Mouse (Mus musculus) erythroblast, embryonic 14.5 days (primary cell): ENCODE measurements around the gene Lsm2. TPM values are rescaled to one million over a fixed set of nuclear protein-coding genes. Genes with fewer than 3 reads are reported as not detected.
A peak's percentile ranks its signal among the peaks of the same experiment; 100 is the strongest.
"Not testable (repeated sequence)": the region's sequence is repeated elsewhere in the genome, so short reads cannot be mapped to it uniquely, and the experiment has no call there.

ENCODE experiments used
- H3K27me3 ChIP-seq: 2 replicates; pipeline ENCODE4 v1.6.1; 2012; ENCODE audit warnings: inconsistent platforms; ENCODE audit not compliant: control insufficient read depth
- H3K36me3 ChIP-seq: 2 replicates; pipeline ENCODE4 v1.6.1; 2012; ENCODE audit warnings: mild to moderate bottlenecking, inconsistent platforms; ENCODE audit not compliant: control insufficient read depth
- H3K4me1 ChIP-seq: 2 replicates; pipeline ENCODE4 v1.6.1; 2012; ENCODE audit warnings: inconsistent platforms; ENCODE audit not compliant: control insufficient read depth
- H3K4me3 ChIP-seq: replicated peaks from 2 replicates; pipeline ENCODE3; 2012; ENCODE audit warnings: moderate library complexity, mild to moderate bottlenecking, inconsistent platforms
- H3K9me3 ChIP-seq: 2 replicates; pipeline ENCODE4 v1.6.1; 2012; ENCODE audit warnings: low read length, inconsistent platforms, mixed read lengths; ENCODE audit not compliant: control insufficient read depth
- GATA1 ChIP-seq: IDR thresholded peaks from 2 replicates; pipeline ENCODE4 v1.6.1; 2012; ENCODE audit warnings: low read length, inconsistent platforms, mixed read lengths
- TAL1 ChIP-seq: IDR thresholded peaks from 3 replicates; pipeline ENCODE4 v1.6.1; 2012; ENCODE audit warnings: low read length, inconsistent platforms, mixed read lengths
- polyA plus RNA-seq: library from polyadenylated mRNA; stranded (reverse); fragments of >175 nt; gene quantifications from 2 replicates; pipeline ENCODE4 v1.2.3, GENCODE M21; 2012

Gene Lsm2
- polyA plus RNA-seq, 1 experiment = 15.9 TPM

- TF ChIP-seq TAL1 (no peak), GATA1 (no peak)
- Histone ChIP-seq H3K9me3 (peaks cover 2% of the 10 kb centered on the region; the same call in 1 of the 2 replicates), H3K36me3 (peaks cover 17% of the 10 kb centered on the region), H3K4me3 (no peak overlapping the region), H3K4me1 (peaks cover 32% of the 10 kb centered on the region), H3K27me3 (peaks cover 36% of the 10 kb centered on the region)
Measured at GRCm38 (mm10) chr17:34954831-34955230, 26.8 kb upstream of the Lsm2 start.

- peaks cover 30% of the 10 kb centered on the region for H3K4me1 ChIP-seq
- H3K36me3 ChIP-seq = peaks cover 7% of the 10 kb centered on the region
- TF ChIP-seq TAL1 = no peak
- TF ChIP-seq GATA1 = no peak
- no peak overlapping the region for H3K4me3 ChIP-seq
- peaks cover 46% of the 10 kb centered on the region for H3K27me3 ChIP-seq
- peaks cover 2% of the 10 kb centered on the region; the same call in 1 of the 2 replicates for H3K9me3 ChIP-seq
Measured at GRCm38 (mm10) chr17:34955884-34956283, 25.8 kb upstream of the Lsm2 start.

GRCm38 (mm10) chr17:34956340-34956739 is 25.3 kb upstream of the Lsm2 start:
- peaks cover 51% of the 10 kb centered on the region for H3K27me3 ChIP-seq
- H3K4me3 ChIP-seq = no peak overlapping the region
- peaks cover 2% of the 10 kb centered on the region for H3K36me3 ChIP-seq
- H3K4me1 ChIP-seq = peaks cover 25% of the 10 kb centered on the region
- peaks cover 2% of the 10 kb centered on the region; the same call in 1 of the 2 replicates for H3K9me3 ChIP-seq
- TF ChIP-seq TAL1 (no peak), GATA1 (no peak)

GRCm38 (mm10) chr17:34957291-34957690 is 24.4 kb upstream of the Lsm2 start:
- Histone ChIP-seq H3K4me1 (peaks cover 16% of the 10 kb centered on the region), H3K27me3 (peaks cover 60% of the 10 kb centered on the region)
- not testable (repeated sequence) for H3K36me3 ChIP-seq, H3K9me3 ChIP-seq, H3K4me3 ChIP-seq

- Histone ChIP-seq H3K4me1 (peaks cover 12% of the 10 kb centered on the region), H3K27me3 (peaks cover 67% of the 10 kb centered on the region)
- not testable (repeated sequence) for H3K9me3 ChIP-seq, H3K36me3 ChIP-seq, H3K4me3 ChIP-seq
Measured at GRCm38 (mm10) chr17:34957966-34958365, 23.7 kb upstream of the Lsm2 start.

- Histone ChIP-seq H3K27me3 (peaks cover 74% of the 10 kb centered on the region), H3K4me3 (peak overlapping the region; percentile 47), H3K4me1 (peaks cover 12% of the 10 kb centered on the region)
- not testable (repeated sequence) for H3K36me3 ChIP-seq, H3K9me3 ChIP-seq
Measured at GRCm38 (mm10) chr17:34958734-34959129, 22.9 kb upstream of the Lsm2 start.

- H3K4me3 ChIP-seq = peak within 1 kb of the TSS; percentile 56
- H3K36me3 ChIP-seq, H3K9me3 ChIP-seq: not testable (repeated sequence)
- peaks cover 77% of the 10 kb centered on the region for H3K27me3 ChIP-seq
- H3K4me1 ChIP-seq = peaks cover 12% of the 10 kb centered on the region
Measured at GRCm38 (mm10) chr17:34959130-34959778, 22.4 kb upstream of the Lsm2 start, which contains the start of gene Hspa1b. Gene Hspa1b (minus strand): TSS chr17:34959238.

- Histone ChIP-seq H3K4me3 (peak overlapping the region; percentile 56), H3K4me1 (peaks cover 12% of the 10 kb centered on the region), H3K36me3 (no peaks in the 10 kb centered on the region), H3K9me3 (peaks cover 2% of the 10 kb centered on the region; the same call in 1 of the 2 replicates), H3K27me3 (peaks cover 84% of the 10 kb centered on the region)
- no peak for TF ChIP-seq TAL1
- TF ChIP-seq GATA1 = no peak
Measured at GRCm38 (mm10) chr17:34959881-34960515, 21.7 kb upstream of the Lsm2 start.

GRCm38 (mm10) chr17:34960702-34961493 is 20.8 kb upstream of the Lsm2 start:
- TF ChIP-seq GATA1 (no peak), TAL1 (no peak)
- Histone ChIP-seq H3K36me3 (no peaks in the 10 kb centered on the region), H3K4me1 (peaks cover 12% of the 10 kb centered on the region), H3K27me3 (peaks cover 87% of the 10 kb centered on the region), H3K4me3 (no peak overlapping the region), H3K9me3 (peaks cover 2% of the 10 kb centered on the region; the same call in 1 of the 2 replicates)
